Mouse (Mus musculus) embryonic facial prominence, embryonic 10.5 days (tissue): ENCODE data around the gene Ppp4r3b. TPM values are rescaled to one million over a fixed set of nuclear protein-coding genes. Genes with fewer than 3 reads are reported as not detected.

Source experiments
- DNase-seq: peaks from one replicate; pipeline ENCODE4 v3.0.0-alpha.2; 2017; ENCODE audit warnings: low spot score
- H3K27ac ChIP-seq: fragments of 300-500 bp; sonication (generic); replicated peaks from 2 replicates; pipeline ENCODE4 v1.5.1; 2016; ENCODE audit warnings: mild to moderate bottlenecking
- H3K27me3 ChIP-seq: fragments of 300-500 bp; sonication (generic); replicated peaks from 2 replicates; pipeline ENCODE4 v1.6.1; 2016; ENCODE audit warnings: low read depth, mild to moderate bottlenecking; ENCODE audit not compliant: poor library complexity, severe bottlenecking
- H3K36me3 ChIP-seq: fragments of 300-500 bp; sonication (generic); replicated peaks from 2 replicates; pipeline ENCODE4 v1.6.1; 2016; ENCODE audit warnings: mild to moderate bottlenecking, moderate library complexity
- H3K4me1 ChIP-seq: fragments of 300-500 bp; sonication (generic); 2 replicates; pipeline ENCODE4 v1.6.1; 2016
- H3K4me3 ChIP-seq: fragments of 300-500 bp; sonication (generic); 2 replicates; pipeline ENCODE4 v1.5.1; 2016; ENCODE audit warnings: mild to moderate bottlenecking, moderate library complexity
- H3K9me3 ChIP-seq: fragments of 300-500 bp; sonication (generic); 2 replicates; pipeline ENCODE4 v1.6.1; 2016; ENCODE audit warnings: mild to moderate bottlenecking
- WGBS: fragments of 180-500 bp; shearing (Covaris S2); methylation state at CpG from one replicate; pipeline ENCODE4 v1.1.7; 2016; 5-methylcytosine and 5-hydroxymethylcytosine counted together
- polyA plus RNA-seq: library from polyadenylated mRNA; unstranded; fragments of >200 nt; fragmentation: Nextera tagmentation; extraction: Ambion mirVana; gene quantifications from 2 replicates; pipeline ENCODE4 v1.2.1, GENCODE M21; 2016

Ppp4r3b gene
- polyA plus RNA-seq, 1 experiment from 2014 or later = 104 TPM

DNA sequence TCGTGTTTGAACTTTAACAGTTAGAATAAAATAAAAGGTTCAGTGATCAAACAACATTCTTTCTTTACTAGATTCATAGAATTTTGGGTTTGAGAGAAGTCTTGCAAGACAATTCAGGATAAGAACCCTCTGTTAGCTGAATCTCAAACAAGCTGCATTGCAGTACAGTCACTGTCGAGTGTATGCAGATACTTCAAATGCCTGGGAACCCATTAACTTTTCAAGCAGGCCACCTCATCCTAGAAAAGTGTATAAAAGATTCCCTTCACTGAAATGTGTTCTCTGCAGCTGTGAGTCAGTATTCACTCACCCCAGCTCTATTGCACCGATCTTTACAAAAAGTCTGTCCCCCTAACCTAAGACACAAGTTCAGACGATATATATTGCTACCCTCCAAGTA is 73.3 kb downstream of the Ppp4r3b start:
- Histone ChIP-seq H3K9me3 (no peaks in the 10 kb centered on the region), H3K4me3 (peak overlapping the region; percentile 90), H3K27ac (no peak overlapping the region), H3K4me1 (peaks cover 15% of the 10 kb centered on the region), H3K36me3 (peaks cover 26% of the 10 kb centered on the region), H3K27me3 (0 out of 2 replicates have a peak, but pooled peaks cover 8% of the 10 kb centered on the region)
- no peak for DNase-seq
- WGBS = 75% methylated on average over 4 of the region's 4 CpGs

DNA sequence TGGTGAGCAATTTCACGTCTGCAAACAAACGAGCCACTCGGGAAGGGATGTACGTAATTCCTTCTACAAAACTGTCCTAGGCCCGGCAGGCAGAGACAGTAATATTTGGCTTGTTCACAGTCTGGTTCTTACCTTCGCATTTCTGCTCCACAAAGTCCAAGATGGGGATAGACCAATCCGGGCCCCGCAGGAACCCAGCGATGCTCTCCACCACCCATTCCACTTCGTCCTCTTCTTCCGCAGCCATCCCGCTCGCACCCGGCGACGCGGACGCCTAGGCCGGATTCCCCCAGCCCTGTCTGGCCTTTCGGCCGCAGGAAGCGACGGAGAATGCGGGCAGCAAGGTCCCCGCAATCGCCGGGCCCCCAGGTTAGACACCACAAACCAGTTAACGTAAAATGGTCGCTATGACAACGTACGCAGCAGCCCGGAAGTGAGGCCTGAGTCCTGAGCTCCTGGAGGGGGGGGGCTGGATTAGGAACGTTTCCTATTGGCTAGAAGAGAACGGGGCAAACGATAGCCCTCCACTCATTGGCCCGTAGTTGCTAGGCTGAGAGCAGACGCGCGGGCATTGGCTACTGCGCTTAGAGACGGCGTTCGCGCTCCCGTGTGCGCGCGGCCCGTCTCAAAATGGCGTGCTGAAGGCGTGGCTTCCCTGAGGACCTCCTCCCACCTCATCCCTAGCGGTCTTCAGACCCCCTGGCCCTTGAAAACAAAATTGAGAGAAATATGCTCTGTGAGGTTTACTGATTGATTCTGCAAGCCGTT is 74.4 kb downstream of the Ppp4r3b start, which contains the start of gene Cfap36:
Gene Cfap36 (minus strand): TSS at position 527 of the 768 bp plus-strand sequence.
- peak; percentile 95 for DNase-seq
- Histone ChIP-seq H3K4me1 (peaks cover 15% of the 10 kb centered on the region), H3K4me3 (peak within 1 kb of the TSS; percentile 90), H3K27ac (peak within 1 kb of the TSS; percentile 88), H3K9me3 (no peaks in the 10 kb centered on the region), H3K36me3 (peaks cover 19% of the 10 kb centered on the region), H3K27me3 (0 out of 2 replicates have a peak, but pooled peaks cover 8% of the 10 kb centered on the region)
- WGBS = under 1% methylated on average over 53 of the region's 53 CpGs

DNA sequence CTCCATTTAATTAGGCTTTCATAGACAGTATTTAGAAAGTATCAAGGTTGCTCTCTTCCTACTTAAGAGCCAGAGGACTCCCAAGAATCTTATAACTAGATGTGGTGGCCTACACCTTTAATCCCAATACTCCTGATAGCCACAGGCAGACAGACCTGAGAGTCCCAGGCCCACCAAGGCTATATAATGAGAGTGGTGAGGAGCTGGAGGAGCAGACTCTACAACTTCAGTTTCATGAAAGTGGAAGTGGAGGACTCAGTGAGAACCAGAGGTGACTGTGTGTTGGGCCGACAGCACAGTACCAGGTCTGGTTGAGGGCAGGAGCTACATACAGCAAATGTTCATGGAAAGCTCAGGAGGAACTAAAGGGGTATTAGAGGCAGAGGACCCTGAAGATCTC is 75.0 kb downstream of the Ppp4r3b start:
- Histone ChIP-seq H3K36me3 (peaks cover 12% of the 10 kb centered on the region), H3K27me3 (0 out of 2 replicates have a peak, but pooled peaks cover 8% of the 10 kb centered on the region), H3K9me3 (no peaks in the 10 kb centered on the region), H3K27ac (peak overlapping the region; percentile 88), H3K4me3 (peak overlapping the region; percentile 90), H3K4me1 (peaks cover 15% of the 10 kb centered on the region)
- WGBS = 100% methylated on average over 1 of the region's 1 CpGs
- DNase-seq = peak; percentile 9

DNA sequence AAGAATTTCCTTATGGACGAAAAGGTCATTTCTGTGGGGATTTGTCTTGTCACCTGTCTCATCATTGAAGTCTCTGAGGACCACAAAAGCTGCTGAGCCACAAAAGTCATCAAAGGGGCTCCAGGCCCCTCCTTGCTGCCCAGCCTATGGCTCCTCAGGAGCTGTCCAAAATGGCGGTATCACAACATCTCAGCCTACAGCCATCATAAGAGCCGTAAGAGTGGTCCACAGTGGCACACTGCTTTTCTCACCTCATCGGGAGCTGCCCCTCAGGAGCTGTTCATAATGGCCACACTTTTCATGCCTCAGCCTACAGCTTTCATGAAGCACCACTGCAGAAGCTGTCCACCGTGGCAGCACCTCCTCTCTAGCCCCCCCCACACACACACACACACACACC is 75.7 kb downstream of the Ppp4r3b start:
- Histone ChIP-seq H3K4me1 (peaks cover 15% of the 10 kb centered on the region), H3K27me3 (0 out of 2 replicates have a peak, but pooled peaks cover 8% of the 10 kb centered on the region), H3K9me3 (no peaks in the 10 kb centered on the region), H3K4me3 (no peak overlapping the region), H3K36me3 (peaks cover 6% of the 10 kb centered on the region), H3K27ac (no peak overlapping the region)
- DNase-seq = no peak
- 97% methylated on average over 5 of the region's 5 CpGs for WGBS

DNA sequence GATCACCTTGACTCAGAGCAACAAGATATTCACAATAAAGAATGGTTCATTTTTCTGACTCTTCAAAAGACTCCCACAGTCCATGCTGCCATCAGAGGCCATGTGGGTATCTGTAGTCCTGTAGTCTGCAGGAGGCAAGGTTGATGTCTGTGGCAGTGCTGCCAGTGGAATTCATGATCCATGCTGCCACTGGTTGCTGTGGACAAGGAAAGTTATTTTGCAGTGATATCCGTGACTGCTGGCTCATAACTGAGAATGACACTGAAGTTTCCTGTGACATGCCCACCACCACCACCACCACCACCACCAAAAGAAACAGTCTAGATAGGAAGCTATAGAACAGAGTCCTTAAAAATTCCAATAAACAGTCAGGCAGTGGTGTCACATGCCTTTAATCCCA is 82.0 kb downstream of the Ppp4r3b start:
- no peak overlapping the region for H3K4me3 ChIP-seq
- WGBS = 87% methylated on average over 1 of the region's 1 CpGs
- no peak for DNase-seq
- H3K27me3 ChIP-seq = no peaks in the 10 kb centered on the region
- H3K36me3 ChIP-seq = no peaks in the 10 kb centered on the region
- no peaks in the 10 kb centered on the region for H3K9me3 ChIP-seq
- H3K27ac ChIP-seq = no peak overlapping the region
- H3K4me1 ChIP-seq = no peaks in the 10 kb centered on the region

DNA sequence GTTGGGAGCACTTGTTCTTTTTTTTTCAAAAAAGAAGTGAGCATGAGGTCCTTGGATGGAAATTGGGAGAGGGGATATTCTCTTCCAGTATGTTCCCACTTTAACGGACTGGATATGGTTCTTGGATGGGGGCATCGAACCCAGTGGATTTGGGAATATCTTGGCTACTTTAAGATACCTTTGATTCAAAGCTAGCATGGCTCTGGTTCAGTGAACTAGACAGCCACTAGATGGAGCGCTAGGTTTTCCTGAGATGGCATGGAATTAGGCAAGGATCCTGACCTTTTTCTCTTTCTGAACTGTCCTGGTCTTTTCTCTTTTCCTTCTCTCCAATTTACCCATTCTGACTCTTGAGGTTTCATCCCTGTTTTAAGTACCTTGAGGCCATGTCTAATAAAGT is 95.1 kb downstream of the Ppp4r3b start:
- Histone ChIP-seq H3K36me3 (no peaks in the 10 kb centered on the region), H3K4me3 (no peak overlapping the region), H3K27ac (no peak overlapping the region), H3K9me3 (0 out of 2 replicates have a peak, but pooled peaks cover 4% of the 10 kb centered on the region), H3K27me3 (no peaks in the 10 kb centered on the region), H3K4me1 (no peaks in the 10 kb centered on the region)
- peak; percentile 38 for DNase-seq
- 32% methylated on average over 3 of the region's 3 CpGs for WGBS

Other genes with a start within 250 kb of the Ppp4r3b start
- 48.0 and 49.2 TPM in 2 replicates for gene Pnpt1, start 42.1 kb upstream of the Ppp4r3b start, polyA plus RNA-seq
- 55.4 and 60.8 TPM in 2 replicates for gene Cfap36, start 74.5 kb downstream of the Ppp4r3b start, polyA plus RNA-seq
- 37.5 and 40.0 TPM in 2 replicates for gene Ccdc88a, start 200.8 kb downstream of the Ppp4r3b start, polyA plus RNA-seq